Comparison of ENCODE assay signal across 21 mouse cellular contexts in genomic region chr6:61263291-61263690, GRCm38 (mm10).
DNase-seq lines count a peak whose midpoint lies in the region; ATAC-seq lines count a peak whose summit lies in the region.
"Had no signal": no experiment of that assay in that cellular context is flagged by ENCODE, and none has a peak within 500 bp of the region (broad histone marks: within the 10 kb centered on the region; RNA-seq: fewer than 3 reads in every experiment).

No protein-coding gene starts in this region.

- no peak overlapping the region for H3K4me3 ChIP-seq in lung, embryonic 16.5 days (ENCODE audit: low read length)
- no peak overlapping the region for H3K4me3 ChIP-seq in forebrain, embryonic 15.5 days
- H3K4me3 ChIP-seq: heart, embryonic 10.5 days; hindbrain, embryonic 15.5 days; stomach, embryonic 15.5 days had no signal

- H3K4me1 ChIP-seq in lung, embryonic 16.5 days (replicated peaks; ENCODE audit: control insufficient read depth, insufficient read depth, low read length): peaks cover 12% of the 10 kb centered on the region; the same call in 1 of the 2 replicates
- no peaks in the 10 kb centered on the region for H3K4me1 ChIP-seq in forebrain, embryonic 15.5 days
- H3K4me1 ChIP-seq: stomach, embryonic 15.5 days had no signal

- no peak overlapping the region for H3K4me2 ChIP-seq in lung, embryonic 16.5 days (ENCODE audit: low read depth, low read length)
- no peak overlapping the region for H3K4me2 ChIP-seq in forebrain, embryonic 15.5 days (replicated peaks)
- H3K4me2 ChIP-seq: hindbrain, embryonic 15.5 days; stomach, embryonic 15.5 days had no signal

- no peak for ATAC-seq in lung, embryonic 16.5 days (ENCODE audit: low read depth)
- 0 out of 2 replicates have a peak, but pooled peaks have one; percentile 7 for ATAC-seq in forebrain, embryonic 15.5 days (replicated peaks)
- ATAC-seq: activated CD4-positive, CD25-positive, alpha-beta regulatory T cell, adult 4 months; CD4-positive, CD25-positive, alpha-beta regulatory T cell, adult 4 months; liver, postnatal 0 days had no signal

- DNase-seq in lung, postnatal 25 days (ENCODE audit: low spot score): no peak
- DNase-seq in ZHBTc4 (ENCODE audit: low read depth, low spot score): peak; percentile 73
- DNase-seq in thymus, postnatal 14 days: no peak
- DNase-seq in cerebellum, adult 11 months: no peak
- DNase-seq in liver: no peak
- DNase-seq: adrenal gland, postnatal 14 days; cerebellum, adult 9-10 months; gastrocnemius, postnatal 25 days; kidney, adult 2 months; kidney, postnatal 25 days; layer of hippocampus, adult 9-11 months; liver, postnatal 0 days; spleen, adult 18-20 months; thymus, adult 2 months had no signal

- 62% methylated on average over 1 of the region's 1 CpGs for WGBS in lung, embryonic 16.5 days
- WGBS in forebrain, embryonic 15.5 days: 12% methylated on average over 1 of the region's 1 CpGs

- no peaks in the 10 kb centered on the region for H3K9me3 ChIP-seq in lung, embryonic 16.5 days (ENCODE audit: control insufficient read depth, low read length)
- H3K9me3 ChIP-seq in forebrain, embryonic 15.5 days: no peaks in the 10 kb centered on the region
- H3K9me3 ChIP-seq: heart, embryonic 10.5 days; hindbrain, embryonic 15.5 days; stomach, embryonic 15.5 days had no signal

- no peaks in the 10 kb centered on the region for H3K27me3 ChIP-seq in lung, embryonic 16.5 days (ENCODE audit: control insufficient read depth, insufficient read depth, low read depth, low read length)
- no peaks in the 10 kb centered on the region for H3K27me3 ChIP-seq in forebrain, embryonic 15.5 days
- H3K27me3 ChIP-seq: hindbrain, embryonic 15.5 days; stomach, embryonic 15.5 days had no signal

- no peak overlapping the region for H3K9ac ChIP-seq in lung, embryonic 16.5 days (ENCODE audit: low read length)
- H3K9ac ChIP-seq in forebrain, embryonic 15.5 days (replicated peaks): no peak overlapping the region
- H3K9ac ChIP-seq: hindbrain, embryonic 15.5 days; liver, postnatal 0 days; stomach, embryonic 15.5 days had no signal

- no peaks in the 10 kb centered on the region for H3K36me3 ChIP-seq in lung, embryonic 16.5 days (ENCODE audit: control insufficient read depth, insufficient read depth, low read length)
- no peaks in the 10 kb centered on the region for H3K36me3 ChIP-seq in forebrain, embryonic 15.5 days
- H3K36me3 ChIP-seq: heart, embryonic 10.5 days; hindbrain, embryonic 15.5 days; stomach, embryonic 15.5 days had no signal

- peak overlapping the region; percentile 26 for H3K27ac ChIP-seq in lung, embryonic 16.5 days (ENCODE audit: low read length)
- no peak overlapping the region for H3K27ac ChIP-seq in forebrain, embryonic 15.5 days (replicated peaks)
- H3K27ac ChIP-seq: heart, embryonic 10.5 days; hindbrain, embryonic 15.5 days; stomach, embryonic 15.5 days had no signal
